Mouse (Mus musculus) retina, postnatal 7 days (tissue): ENCODE measurements around the gene Usp37.
A peak's percentile ranks its signal among the peaks of the same experiment; 100 is the strongest.

ENCODE experiments used
- DNase-seq: peaks from one replicate; pipeline ENCODE4 v3.0.0-alpha.2; 2012; ENCODE audit warnings: low read depth, low spot score

The Usp37 gene

GRCm38 (mm10) chr1:74460273-74460672, 83.8 kb downstream of the Usp37 start:
- DNase-seq: peak; percentile 36

- peak; percentile 54 for DNase-seq
Observed at GRCm38 (mm10) chr1:74452611-74453045, 91.5 kb downstream of the Usp37 start.

GRCm38 (mm10) chr1:74444538-74444937, 99.5 kb downstream of the Usp37 start:
- no peak for DNase-seq

- DNase-seq: no peak
Observed at GRCm38 (mm10) chr1:74439166-74439876, 104.8 kb downstream of the Usp37 start.

GRCm38 (mm10) chr1:74437702-74438427, 106.2 kb downstream of the Usp37 start:
- peak; percentile 64 for DNase-seq

GRCm38 (mm10) chr1:74435563-74435962, 108.5 kb downstream of the Usp37 start:
- DNase-seq: no peak

GRCm38 (mm10) chr1:74434596-74434995, 109.5 kb downstream of the Usp37 start:
- DNase-seq: no peak

- DNase-seq: no peak
Observed at GRCm38 (mm10) chr1:74433220-74433619, 110.9 kb downstream of the Usp37 start.

GRCm38 (mm10) chr1:74425845-74426244, 118.2 kb downstream of the Usp37 start:
- DNase-seq: no peak

GRCm38 (mm10) chr1:74423147-74423546, 120.9 kb downstream of the Usp37 start:
- no peak for DNase-seq

GRCm38 (mm10) chr1:74419440-74419794, 124.7 kb downstream of the Usp37 start:
- DNase-seq: no peak

GRCm38 (mm10) chr1:74418747-74419439, 125.2 kb downstream of the Usp37 start:
- DNase-seq: peak; percentile 29

- no peak for DNase-seq
Observed at GRCm38 (mm10) chr1:74415143-74415542, 128.9 kb downstream of the Usp37 start.

- DNase-seq: no peak
Observed at GRCm38 (mm10) chr1:74412711-74413110, 131.4 kb downstream of the Usp37 start.

GRCm38 (mm10) chr1:74411753-74412325, 132.2 kb downstream of the Usp37 start:
- DNase-seq: no peak

GRCm38 (mm10) chr1:74408589-74409504, 135.2 kb downstream of the Usp37 start, which contains the start of gene Vil1:
Gene Vil1, plus strand, starts transcription at chr1:74409376.
- DNase-seq: no peak

- no peak for DNase-seq
Observed at GRCm38 (mm10) chr1:74404206-74404605, 139.9 kb downstream of the Usp37 start.

GRCm38 (mm10) chr1:74401015-74401702, 142.9 kb downstream of the Usp37 start:
- DNase-seq: no peak

GRCm38 (mm10) chr1:74400531-74400930, 143.6 kb downstream of the Usp37 start:
- no peak for DNase-seq

- DNase-seq: no peak
Observed at GRCm38 (mm10) chr1:74397919-74398451, 146.1 kb downstream of the Usp37 start.
